Mouse (Mus musculus): ENCODE data around the gene Lmtk2. TPM values are rescaled to one million over a fixed set of nuclear protein-coding genes. Genes with fewer than 3 reads are reported as not detected.

Lmtk2 gene
- total RNA-seq (2021): 26.2 and 28.0 TPM in 2 replicates
- long read RNA-seq, experiment 1, partial matches to known transcripts: 14 of 14 reads
- long read RNA-seq, experiment 1, other reads (novel, unspliced or antisense): 0 of 14 reads
- long read RNA-seq, experiment 2, full-length matches to known transcripts: 1 of 5 reads
- long read RNA-seq, experiment 2, partial matches to known transcripts: 4 of 5 reads
- long read RNA-seq, experiment 2, other reads (novel, unspliced or antisense): 0 of 5 reads

DNA sequence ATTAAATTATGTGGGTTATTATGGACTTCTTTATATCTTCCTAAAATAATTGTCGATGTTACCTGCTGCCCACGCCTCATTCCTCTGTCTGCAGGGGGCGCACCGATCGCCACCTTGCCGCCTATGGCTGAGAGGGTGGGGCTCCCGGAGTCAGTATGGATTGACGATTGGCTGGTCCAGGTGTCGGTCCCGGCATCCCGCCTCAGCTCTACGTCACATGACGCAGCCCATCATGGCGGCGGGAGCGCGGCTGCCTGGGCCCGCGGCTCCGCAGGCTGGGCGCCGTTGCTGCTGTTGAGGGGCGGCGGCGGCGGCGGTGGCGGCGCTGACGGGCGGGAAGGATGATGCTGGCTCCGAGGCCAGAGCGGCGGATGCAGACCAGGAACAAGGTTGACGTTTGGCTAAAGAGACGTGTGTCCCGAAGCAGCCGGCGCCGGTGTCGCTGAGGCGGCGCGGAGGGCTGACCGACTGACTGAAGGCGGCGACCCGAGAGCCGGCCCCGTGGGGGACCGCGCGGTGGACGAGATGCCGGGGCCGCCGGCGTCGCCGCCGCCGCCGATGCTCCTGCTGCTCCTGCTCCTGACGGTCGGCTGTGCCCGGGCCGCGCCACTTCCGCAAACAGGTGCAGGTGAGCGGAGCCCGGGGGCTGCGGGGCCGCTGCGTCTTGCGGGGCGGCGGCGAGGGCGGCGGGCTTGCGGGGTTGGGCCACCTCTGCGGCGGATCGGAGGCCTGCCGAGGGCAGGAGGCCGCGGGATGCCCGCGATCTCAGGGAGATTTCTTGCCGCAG lies at the start of gene Lmtk2:
Gene Lmtk2 (plus strand): TSS at position 288 of the 787 bp plus-strand sequence.
- peak; percentile 99 for DNase-seq

DNA sequence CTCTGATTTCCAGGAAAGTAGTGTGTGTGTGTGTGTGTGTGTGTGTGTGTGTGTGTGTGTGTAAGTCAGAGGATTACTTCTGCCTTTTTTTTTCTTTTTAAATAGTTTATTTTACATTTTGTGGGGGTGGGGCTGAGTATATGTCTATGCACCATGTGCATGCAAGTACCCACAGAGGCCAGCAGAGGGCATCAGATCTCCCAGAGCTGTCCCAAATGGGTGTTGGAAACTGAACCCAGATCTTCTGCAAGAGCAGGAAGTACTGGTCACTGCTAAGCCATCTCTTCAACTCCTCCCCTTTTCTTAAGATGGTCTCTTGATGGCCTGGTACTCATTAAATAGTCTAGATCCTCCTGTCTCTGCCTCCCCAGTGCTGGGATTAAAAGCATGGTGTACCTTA lies 49.0 kb upstream of the Lmtk2 start:
- peak; percentile 16 for DNase-seq

DNA sequence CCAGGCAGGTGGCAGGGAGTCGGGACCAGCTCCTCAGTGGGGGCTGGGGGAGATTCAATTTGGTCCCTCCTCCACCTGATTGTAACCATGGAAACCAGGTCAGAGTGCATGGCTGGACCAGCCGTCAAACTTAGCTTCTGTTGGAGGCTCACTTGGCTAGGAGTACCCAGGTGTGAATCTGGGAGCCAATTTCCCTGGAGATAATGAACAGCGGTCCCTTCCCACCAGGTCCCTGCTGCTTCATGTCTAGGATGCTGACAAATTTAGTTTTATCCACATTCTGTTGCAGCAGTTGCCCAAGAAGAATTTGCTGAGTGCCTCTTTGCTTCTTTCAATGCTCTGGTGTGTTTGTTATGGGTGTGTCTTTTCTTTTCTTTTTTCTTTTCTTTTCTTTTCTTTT lies 46.8 kb upstream of the Lmtk2 start:
- no peak for DNase-seq

DNA sequence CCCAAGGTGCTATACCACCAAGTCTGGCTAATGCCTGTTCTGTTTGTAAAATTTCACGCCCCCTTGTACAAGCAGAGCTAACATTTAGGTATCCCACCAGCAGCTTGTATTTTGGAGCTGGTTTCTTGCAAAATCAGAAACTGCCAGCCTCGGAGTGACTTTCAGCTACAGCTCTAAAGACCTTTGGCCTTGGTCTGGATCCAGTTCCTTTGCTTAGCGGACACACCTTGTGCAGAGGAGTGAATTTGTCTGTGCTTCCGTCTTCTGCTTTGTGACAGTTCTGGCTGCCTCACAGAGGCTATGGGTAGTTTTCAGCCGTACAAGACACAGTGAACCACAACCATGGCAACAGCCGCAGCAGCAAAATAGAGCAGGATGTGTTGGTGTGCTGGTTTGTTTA lies 45.9 kb upstream of the Lmtk2 start:
- peak; percentile 21 for DNase-seq

DNA sequence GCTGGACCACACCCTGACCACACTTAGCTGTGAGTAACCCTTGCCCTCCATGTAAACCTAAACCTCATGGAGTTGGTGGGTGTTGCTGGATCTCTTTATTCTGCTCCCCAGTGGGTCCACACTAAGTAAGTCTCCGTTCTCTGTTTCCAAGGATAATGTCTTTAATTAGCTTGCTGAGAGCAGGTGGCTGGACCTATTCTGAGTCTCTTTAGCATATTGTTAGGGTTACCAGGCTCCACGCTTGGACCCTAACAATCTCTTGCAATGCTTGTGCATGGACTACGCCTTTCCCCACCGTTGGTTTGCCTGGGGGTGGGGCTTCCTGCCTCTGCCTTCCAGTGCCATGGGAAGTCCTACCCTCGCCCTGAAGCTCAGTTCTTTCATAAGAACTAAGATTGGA lies 36.1 kb upstream of the Lmtk2 start:
- DNase-seq: no peak

DNA sequence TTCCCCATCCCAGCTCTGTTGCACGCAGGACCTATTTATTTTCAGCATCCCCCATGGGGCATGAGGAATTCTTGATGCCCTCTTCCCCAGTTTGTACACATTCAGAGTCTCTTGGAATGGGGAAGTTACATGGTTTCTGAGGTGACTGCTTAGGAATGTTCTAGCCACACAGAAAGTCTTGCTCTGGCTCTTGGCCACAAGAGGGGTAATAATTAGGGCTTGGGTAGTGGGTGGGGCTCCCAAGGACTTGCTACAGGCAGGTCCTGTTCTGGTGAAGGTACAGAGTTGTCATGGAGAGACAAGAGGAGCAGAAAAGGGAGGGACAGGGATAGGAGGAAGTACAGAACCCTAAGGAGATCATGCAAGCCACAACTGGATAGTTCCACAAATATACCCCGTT lies 34.2 kb upstream of the Lmtk2 start:
- peak; percentile 45 for DNase-seq

DNA sequence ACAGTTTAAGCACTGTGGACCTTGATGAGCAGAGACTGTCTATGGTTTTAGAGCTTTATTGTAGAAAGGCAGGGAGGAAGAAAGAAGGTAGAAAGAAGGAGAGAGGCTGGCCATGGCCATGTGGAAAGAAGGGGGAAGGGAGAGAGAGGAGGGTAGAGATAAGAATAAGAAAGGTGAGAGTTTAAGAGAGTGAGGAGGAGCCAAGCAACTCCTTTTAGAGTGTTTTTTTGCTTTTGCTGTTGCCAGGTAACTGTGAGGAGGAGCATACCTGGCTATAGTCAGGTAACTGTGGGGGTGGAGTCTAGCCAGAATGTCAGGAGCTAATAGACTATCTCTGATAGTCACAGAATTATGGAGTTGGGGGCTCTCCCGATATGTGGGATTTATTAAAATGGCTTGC lies 30.2 kb upstream of the Lmtk2 start:
- no peak for DNase-seq

DNA sequence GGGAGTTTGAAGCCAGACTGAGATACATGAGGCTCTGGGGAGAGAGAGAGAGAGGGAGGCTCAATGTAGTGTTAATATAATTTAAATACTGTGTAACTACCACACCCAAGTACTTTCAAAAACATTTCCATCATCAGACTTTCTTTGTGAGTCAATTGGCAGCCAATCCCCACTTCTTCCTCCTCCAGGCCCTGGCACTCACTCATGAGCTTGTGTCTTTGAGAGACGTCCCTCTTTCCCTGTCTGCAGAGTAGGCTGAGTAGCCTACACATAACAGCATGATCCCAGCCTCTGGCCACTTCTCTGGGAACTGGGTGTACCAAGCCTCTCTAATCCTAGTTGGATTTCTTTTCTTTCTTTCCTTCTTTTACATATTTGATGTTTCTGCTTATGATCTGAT lies 29.0 kb upstream of the Lmtk2 start:
- DNase-seq: no peak

DNA sequence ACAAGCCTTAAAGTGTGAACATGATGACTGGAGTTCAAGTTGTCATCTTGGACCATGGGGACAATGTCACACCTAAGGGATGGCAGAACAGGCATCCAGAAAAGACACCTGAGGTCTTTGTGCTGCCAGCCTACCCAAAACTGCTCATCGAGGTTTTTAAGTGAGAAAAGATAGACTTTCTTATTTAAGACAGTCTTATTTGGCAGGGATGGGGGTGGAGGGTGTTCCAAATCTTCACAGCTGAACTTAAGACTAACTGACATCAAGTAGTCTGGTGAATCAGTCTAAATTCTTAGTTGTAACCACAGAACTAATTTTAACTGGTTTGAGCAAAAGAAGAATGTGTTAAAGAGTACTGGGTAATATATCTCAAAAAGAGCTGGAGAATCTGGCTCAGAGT lies 22.7 kb upstream of the Lmtk2 start:
- no peak for DNase-seq

DNA sequence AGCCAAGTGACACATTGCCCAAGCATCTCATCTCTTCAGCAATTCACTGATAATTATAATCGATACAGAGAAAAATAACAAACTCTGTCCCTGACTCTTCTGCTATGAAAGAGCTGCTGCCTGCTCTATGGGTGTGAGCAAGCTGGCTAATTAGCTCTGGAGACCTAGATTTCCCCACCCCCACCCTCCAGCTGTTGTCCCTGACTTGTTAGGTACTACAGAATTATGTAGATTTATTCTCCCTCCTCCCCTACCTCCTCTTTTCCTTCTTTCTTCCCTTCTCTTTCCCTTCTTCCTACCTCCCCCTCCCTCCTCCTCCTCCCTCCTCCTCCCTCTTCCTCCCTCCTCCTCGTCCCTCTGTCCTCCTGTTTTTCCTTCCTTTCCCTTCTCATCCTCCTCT lies 19.4 kb upstream of the Lmtk2 start:
- no peak for DNase-seq

DNA sequence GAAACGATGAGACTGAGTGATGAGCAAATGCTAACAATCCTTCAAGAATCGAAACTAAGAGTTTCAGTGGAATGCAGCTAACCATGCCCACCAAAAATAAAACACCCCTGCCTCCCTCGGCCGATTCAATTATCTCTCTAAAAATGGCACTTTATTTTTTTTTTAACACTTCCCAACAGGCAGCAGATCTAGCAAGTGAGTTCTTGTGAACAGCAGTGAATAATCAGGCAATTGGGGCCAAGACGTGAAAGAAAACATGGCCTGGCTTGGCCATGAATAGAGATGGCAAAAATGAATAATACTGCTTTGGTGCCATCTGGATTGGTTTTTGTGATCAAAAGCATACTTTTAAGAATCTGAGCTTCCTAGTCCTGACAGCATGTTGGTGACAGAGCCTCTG lies 18.2 kb upstream of the Lmtk2 start:
- no peak for DNase-seq

DNA sequence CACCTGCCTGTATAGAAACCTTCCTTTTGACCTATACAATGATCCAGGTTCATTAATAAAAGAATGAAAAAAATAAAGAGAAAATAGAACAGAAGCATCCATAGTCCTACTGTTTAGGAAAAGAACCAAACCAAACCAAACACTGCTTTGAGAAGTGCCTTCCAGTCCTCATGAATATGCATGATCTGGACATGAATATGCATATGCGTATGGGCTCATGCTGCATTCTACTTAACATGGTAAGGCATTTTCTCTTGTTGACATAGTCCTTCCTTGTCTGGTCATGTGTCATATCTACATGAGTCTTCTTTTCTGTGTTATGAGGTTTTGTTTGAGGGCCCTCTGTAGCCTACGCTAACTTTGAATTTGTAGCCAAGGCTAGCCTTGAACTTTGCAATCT lies 16.7 kb upstream of the Lmtk2 start:
- DNase-seq: no peak

DNA sequence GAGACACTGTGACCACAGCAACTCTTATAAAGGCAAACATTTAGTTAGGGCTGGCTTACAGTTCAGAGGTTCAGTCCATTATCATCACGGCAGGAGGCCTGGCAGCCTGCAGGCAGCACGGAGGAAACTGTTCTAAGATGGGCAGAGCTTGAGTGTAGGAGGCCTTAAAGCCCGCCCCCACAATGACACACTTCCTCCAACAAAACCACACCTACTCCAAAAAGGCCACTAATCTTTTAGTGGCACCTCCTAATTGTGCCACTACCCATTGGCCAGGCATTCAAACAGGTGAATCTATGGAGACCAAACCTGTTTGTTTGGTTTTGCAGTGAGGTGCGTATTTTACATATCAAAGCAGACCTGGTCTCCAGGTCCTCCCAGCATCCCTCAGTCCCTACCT lies 16.0 kb upstream of the Lmtk2 start:
- DNase-seq: no peak

DNA sequence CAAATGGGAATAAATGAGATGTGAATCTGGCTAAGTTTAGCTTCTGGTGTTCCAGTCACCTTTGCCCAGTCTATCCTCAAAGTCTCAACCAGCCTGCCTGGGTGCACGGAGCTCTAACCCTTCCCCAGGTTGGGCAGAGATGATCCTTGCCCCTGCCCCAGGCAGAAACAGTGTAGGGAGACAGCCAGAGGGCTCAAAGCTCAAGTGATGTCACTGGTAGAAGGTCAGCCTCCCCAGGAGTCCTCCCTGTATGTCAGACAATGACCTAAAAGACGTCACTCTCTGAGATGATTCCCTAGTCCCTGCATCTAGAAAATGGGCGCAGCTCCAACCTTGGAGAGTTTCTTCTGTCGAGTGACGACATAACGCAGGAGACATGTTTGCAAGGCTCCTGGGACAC lies 14.5 kb upstream of the Lmtk2 start:
- DNase-seq: no peak

DNA sequence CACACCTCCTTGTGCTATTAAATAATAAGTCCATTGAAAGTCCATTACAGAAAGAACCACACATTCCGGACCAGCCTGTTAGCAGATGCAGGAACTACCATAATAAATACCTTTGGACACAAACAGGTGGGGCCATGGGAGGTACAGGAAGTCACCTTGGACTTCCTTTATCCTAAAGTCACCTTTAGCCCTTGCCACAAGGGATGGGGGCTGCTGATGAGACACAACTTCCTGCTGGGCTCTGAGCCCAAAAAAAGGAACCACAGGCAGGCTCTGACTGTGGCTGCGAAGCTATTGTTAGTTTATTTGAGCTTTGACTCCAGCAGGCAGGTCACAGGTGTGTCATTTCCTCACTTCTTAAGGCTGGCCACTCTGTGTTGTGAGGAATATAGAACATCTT lies 13.7 kb upstream of the Lmtk2 start:
- DNase-seq: no peak

DNA sequence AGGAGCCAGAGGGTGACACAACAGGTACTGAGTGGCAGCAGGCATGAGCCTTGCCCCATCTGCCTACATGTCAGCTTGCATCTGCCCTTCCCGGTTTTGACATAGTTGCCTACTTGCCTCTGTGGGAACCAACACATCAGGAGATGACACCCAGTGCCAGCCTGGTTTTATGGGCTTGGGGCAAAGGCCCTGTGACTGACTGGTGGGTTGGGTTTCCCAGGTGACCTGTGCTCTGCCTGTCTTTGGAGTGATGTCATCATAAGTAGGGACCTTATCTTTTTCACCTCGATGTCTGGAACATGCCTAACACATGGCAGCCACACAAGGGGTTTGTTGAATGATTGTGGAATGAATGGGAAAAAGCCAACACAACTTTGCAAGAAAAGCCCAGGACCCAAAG lies 11.9 kb upstream of the Lmtk2 start:
- no peak for DNase-seq

DNA sequence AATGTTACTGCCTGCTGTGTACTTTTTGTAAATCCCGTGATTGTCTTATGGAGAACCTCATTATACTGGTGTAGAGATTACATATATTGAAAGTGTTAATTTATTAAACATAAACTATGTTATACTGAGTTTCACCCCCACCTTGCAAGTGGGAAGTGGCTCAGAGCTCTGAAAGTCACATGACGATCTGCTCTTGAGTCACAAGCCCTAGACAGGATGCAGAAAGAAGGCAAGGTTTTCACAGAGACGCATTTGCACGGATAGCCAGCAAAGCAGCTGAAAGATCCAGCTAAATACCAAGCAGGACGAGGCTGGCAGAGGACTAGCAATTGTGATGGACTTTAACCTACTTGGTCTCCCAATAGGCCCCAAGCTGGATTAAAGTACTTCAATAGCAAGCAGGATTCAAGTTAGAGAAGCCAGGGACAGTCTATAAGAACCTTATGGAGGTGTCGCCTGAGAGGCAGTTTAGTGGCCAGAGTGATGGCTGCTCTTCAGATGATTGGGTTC lies 4.7 kb upstream of the Lmtk2 start:
- no peak for DNase-seq

DNA sequence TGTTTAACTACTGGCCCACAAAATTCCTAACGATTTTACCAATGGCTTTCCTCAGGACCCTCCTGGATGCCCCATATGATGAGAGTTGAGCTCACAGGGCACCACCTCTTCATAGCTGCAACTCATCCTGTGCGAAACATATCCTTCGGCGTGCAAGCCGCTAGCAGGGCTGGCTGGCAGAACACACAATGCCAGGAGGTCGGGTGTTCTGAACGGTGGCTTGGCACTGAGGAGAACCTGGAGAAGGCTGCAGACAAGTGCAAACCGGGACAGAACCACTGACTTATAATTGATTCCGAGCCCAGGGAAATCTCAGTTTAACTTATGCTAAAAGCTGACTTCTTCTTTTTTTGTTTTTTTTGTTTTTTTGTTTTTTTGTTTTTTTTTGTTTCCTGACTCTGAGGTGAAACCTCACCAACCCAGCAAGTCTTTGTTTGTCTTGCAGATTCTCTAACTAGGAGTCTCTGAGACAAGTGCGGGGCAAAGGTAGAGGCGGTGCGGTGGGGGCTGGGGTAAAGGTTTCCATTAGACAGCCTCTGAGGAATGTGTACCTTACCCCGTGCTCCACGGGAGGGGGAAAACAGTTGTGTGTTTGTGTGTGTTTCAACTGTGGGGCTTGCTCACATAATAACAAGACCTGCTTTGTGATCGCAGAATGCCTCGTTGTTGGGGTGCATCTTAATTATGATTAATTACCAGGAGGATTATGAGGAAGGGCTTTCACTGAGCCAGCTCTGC lies 2.2 kb upstream of the Lmtk2 start:
- DNase-seq: no peak

DNA sequence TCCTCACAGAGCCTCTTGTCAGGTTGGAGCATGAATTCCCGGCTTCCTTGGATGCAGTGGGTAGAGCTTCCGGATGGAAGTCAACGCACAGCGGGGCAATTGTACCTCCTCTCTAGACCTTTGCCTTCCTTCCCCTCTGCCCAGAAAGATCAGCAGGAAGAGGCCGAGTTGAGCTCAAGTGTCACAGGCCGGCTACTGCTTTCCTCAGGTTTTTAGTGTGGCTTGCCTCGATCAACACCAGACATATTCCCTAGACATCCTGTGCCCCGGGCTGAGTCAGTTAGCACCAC lies 1.7 kb upstream of the Lmtk2 start:
- DNase-seq: no peak

DNA sequence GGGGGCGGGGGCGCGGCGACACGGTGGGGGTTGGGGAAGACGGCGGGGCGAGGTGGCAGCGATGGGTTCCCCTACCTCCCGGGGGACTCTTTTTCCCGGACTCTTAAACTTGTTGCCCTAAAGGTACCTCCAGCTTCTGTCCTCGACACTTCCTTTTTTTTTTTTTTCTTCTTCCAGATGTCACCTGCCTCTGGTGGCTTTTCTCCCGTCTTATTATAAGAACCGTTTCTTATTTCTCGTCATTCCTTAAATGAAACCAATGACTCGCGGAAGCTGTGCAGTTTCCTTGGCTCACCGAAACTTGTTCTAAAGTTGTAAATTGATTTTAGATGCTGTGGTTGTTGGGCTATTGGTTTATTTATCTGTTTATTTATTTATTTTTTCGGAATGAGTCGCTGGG lies 712 bp downstream of the Lmtk2 start:
- DNase-seq: no peak

DNA sequence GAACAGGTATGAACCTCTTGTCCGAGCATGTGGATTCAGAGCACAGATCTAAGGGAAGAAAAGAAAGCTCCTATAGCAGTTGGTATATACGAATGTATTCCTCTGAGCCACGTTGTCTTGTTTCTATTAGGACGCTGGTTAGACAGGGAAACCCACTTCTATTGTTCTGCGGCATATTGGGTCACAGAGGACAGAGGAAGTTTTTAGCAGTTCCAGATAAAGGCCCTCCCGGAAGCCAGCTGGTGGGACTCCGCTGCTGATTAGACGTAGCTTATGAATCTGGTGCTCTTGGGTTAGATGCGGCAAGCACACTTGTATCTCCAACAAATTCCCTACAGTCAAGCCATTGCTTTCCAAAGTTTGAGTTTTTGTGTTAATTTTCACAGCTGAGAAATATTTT lies 4.8 kb downstream of the Lmtk2 start:
- no peak for DNase-seq

DNA sequence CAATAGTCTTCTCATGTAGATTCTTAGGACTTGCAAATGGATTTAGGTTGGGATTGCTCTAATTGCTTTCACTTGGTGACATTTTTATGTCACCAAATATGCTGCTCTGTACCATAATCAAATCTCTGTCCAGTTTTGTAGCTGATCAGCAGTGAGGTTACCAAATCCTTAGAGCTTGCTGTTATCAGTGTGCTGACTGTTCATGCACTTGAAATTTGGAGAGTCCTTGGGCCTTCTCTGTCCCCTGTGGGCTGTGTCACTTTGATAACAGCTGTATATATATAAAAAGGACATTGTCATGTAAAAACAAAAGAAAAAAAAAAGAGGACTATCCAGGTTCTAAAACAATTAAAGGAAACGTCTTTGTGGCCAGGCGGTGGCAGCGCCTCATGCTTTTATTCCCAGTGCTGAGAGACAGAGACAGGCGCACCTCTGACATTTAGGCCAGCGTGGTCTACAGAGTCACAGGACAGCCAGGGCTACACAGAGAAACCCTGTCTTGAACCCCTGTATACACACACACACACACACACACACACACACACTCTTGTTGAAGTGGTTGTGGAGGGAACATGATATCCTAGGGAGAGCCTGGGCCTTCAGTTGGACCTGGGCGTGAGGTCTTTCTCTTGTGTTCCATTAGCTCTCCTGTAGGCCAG lies 5.4 kb downstream of the Lmtk2 start:
- DNase-seq: no peak

DNA sequence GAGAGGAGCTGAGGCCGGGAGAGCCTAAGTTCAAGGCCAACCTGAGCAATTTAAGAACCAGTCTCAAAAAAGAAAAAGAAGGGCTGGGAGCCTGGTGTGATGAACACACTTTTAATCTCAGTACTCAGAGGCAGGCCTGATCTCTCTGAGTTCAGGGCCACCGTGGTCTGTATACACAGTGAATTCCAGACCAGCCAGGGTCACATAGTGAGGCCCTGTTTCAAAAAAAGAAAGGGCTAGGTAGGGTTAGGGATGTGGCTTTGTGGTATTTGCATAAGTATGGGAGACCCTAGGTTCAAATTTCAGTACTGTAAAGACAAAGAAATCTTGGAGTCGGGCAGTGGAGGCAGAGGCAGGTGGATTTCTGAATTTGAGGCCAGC lies 5.9 kb downstream of the Lmtk2 start:
- DNase-seq: no peak
